Mouse (Mus musculus) CH12.LX (cell line): ENCODE data around the gene Olfr996.

Experiments
- CTCF ChIP-seq, 2 experiments: IDR thresholded peaks in 1 of 2; conservative IDR thresholded peaks in 1 of 2; 2 replicates each; pipeline ENCODE4 v1.5.1; 2011 to 2012; ENCODE audit warnings: low read depth in 2 of 2, low read length in 2 of 2, improper control_type of control experiment in 1 of 2, inconsistent platforms in 1 of 2, mild to moderate bottlenecking in 1 of 2, moderate library complexity in 1 of 2
- USF2 ChIP-seq: conservative IDR thresholded peaks from 2 replicates; pipeline ENCODE4 v1.6.1; 2011; ENCODE audit warnings: low read depth, low read length, improper control_type of control experiment

DNA sequence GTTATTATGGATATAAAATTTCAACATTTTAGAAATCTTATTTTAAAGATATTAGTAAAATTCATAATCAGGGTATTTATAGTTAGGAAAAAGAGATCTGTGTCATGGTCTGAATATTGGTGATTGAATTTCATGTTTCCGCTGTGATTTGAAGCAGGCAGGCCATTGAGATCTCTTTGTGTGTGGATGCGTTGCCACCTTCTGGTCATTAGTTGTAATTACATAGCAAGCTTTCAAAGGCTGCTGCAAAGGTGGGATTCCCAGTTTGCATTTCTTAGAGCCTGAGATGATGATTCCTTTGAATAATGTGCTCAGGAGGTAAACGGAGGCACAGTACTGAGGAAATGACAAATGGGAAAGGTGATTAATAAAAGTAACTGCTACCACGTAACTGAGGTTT is 17.8 kb upstream of the Olfr996 start:
- TF ChIP-seq CTCF (conservative IDR thresholded peaks at IDR 0.05 in 1 of 2, IDR thresholded peaks at IDR 0.05 in 1 of 2; ENCODE audit: low read depth in 2 of 2, low read length in 2 of 2) (peak; percentile 82 to 85), USF2 (no peak)
